Mouse (Mus musculus): Measurements from ENCODE around the gene S100a3. TPM values are rescaled to one million over a fixed set of nuclear protein-coding genes. Genes with fewer than 3 reads are reported as not detected.

The S100a3 gene
- polyA plus RNA-seq, 1 experiment from 2014 or later: not detected

GRCm38 (mm10) chr3:90594466-90594865 lies 34.1 kb downstream of the S100a3 start:
- H3K27ac ChIP-seq (ENCODE audit: low read depth, low read length): no peak overlapping the region
- H3K4me3 ChIP-seq (ENCODE audit: low read depth, low read length): no peak overlapping the region
- DNase-seq (ENCODE audit: low spot score) (no peak), ATAC-seq (ENCODE audit: insufficient read depth, low FRiP score, low TSS enrichment) (no peak)
- WGBS: 59% methylated on average over 1 of the region's 1 CpGs
- no peaks in the 10 kb centered on the region for H3K36me3 ChIP-seq (ENCODE audit: control insufficient read depth, insufficient read depth, low read length)
- H3K4me2 ChIP-seq (ENCODE audit: low read depth): no peak overlapping the region
- H3K27me3 ChIP-seq (ENCODE audit: control insufficient read depth, insufficient read depth, low read length): no peaks in the 10 kb centered on the region
- H3K9ac ChIP-seq (ENCODE audit: low read length): no peak overlapping the region
- no peaks in the 10 kb centered on the region for H3K4me1 ChIP-seq (ENCODE audit: control insufficient read depth, insufficient read depth, low read length)
- no peaks in the 10 kb centered on the region for H3K9me3 ChIP-seq (ENCODE audit: control insufficient read depth, low read length)

DNA sequence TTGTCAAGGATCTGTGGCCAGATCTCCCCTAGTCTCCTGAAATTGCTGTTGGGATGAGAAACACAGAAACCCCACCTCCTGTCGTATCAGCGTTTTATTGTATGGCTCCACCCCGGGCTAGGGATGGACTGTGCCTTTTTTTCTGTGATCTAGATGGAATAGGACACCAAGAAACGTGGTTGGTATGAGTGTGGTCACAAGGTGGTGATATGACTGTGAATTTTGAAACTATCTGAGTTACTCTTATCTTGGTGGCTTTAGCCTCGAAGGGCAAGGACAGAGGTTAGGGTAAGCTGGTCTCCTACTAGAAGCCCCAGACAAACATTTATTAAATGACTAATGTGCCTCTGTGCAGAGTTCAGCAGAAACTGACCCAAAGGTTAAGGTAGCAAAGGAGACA lies 35.2 kb downstream of the S100a3 start:
- 73% methylated on average over 5 of the region's 5 CpGs for WGBS
- H3K27me3 ChIP-seq (ENCODE audit: control insufficient read depth, insufficient read depth, low read length): no peaks in the 10 kb centered on the region
- DNase-seq (ENCODE audit: low spot score) (no peak), ATAC-seq (ENCODE audit: insufficient read depth, low FRiP score, low TSS enrichment) (no peak)
- no peak overlapping the region for H3K27ac ChIP-seq (ENCODE audit: low read depth, low read length)
- no peak overlapping the region for H3K9ac ChIP-seq (ENCODE audit: low read length)
- no peaks in the 10 kb centered on the region for H3K4me1 ChIP-seq (ENCODE audit: control insufficient read depth, insufficient read depth, low read length)
- H3K4me3 ChIP-seq (ENCODE audit: low read depth, low read length): no peak overlapping the region
- H3K36me3 ChIP-seq (ENCODE audit: control insufficient read depth, insufficient read depth, low read length): no peaks in the 10 kb centered on the region
- H3K4me2 ChIP-seq (ENCODE audit: low read depth): no peak overlapping the region
- H3K9me3 ChIP-seq (ENCODE audit: control insufficient read depth, low read length): no peaks in the 10 kb centered on the region

DNA sequence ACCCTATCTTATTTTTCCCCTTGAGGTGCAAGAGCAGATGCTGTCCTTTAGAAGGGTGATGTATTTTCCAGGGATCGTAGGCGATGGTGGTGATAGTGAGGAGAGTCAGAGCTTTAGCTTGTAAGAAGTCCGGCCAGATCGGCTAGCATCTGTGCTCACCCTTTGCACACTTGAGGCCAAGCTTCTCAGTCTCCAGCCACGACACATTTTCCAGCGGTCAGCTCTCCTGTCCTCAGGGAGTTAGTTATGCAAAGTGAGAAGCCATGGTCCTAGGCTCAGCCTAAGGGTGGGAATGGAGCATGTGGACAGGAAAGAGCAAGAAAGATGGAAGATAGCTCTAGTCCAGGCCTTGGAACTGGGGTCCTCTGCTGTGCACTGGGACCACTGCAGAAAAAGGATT lies 36.4 kb downstream of the S100a3 start:
- no peak for DNase-seq (ENCODE audit: low spot score)
- H3K27me3 ChIP-seq (ENCODE audit: control insufficient read depth, insufficient read depth, low read length): no peaks in the 10 kb centered on the region
- no peaks in the 10 kb centered on the region for H3K9me3 ChIP-seq (ENCODE audit: control insufficient read depth, low read length)
- no peak overlapping the region for H3K4me3 ChIP-seq (ENCODE audit: low read depth, low read length)
- WGBS: 91% methylated on average over 6 of the region's 6 CpGs
- H3K27ac ChIP-seq (ENCODE audit: low read depth, low read length): no peak overlapping the region
- ATAC-seq (ENCODE audit: insufficient read depth, low FRiP score, low TSS enrichment): no peak
- H3K36me3 ChIP-seq (ENCODE audit: control insufficient read depth, insufficient read depth, low read length): no peaks in the 10 kb centered on the region
- no peak overlapping the region for H3K9ac ChIP-seq (ENCODE audit: low read length)
- H3K4me2 ChIP-seq (ENCODE audit: low read depth): no peak overlapping the region
- H3K4me1 ChIP-seq (ENCODE audit: control insufficient read depth, insufficient read depth, low read length): no peaks in the 10 kb centered on the region

DNA sequence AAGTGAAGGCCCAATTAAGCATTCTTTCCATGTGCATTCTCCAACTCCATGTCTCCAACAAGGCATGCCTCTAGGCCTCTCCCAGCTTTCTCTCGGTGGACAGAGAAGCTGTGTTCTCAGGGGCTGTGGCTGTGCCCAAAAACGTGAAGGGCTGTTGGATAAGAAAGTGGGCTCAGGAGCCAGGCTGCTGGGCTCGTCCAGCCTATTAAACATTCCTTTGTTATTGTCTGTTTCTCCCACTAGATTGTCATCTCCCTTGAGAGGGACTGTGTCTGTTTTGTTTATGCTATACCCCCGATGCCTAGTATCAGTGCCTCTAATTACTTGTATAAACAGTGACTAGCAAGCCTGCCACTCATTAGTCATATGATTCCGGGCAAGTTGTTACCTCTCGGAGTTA lies 37.4 kb downstream of the S100a3 start:
- Histone ChIP-seq H3K4me3 (ENCODE audit: low read depth, low read length) (no peak overlapping the region), H3K36me3 (ENCODE audit: control insufficient read depth, insufficient read depth, low read length) (no peaks in the 10 kb centered on the region), H3K9ac (ENCODE audit: low read length) (no peak overlapping the region), H3K27ac (ENCODE audit: low read depth, low read length) (no peak overlapping the region), H3K4me1 (ENCODE audit: control insufficient read depth, insufficient read depth, low read length) (no peaks in the 10 kb centered on the region), H3K27me3 (ENCODE audit: control insufficient read depth, insufficient read depth, low read length) (no peaks in the 10 kb centered on the region), H3K9me3 (ENCODE audit: control insufficient read depth, low read length) (no peaks in the 10 kb centered on the region), H3K4me2 (ENCODE audit: low read depth) (no peak overlapping the region)
- ATAC-seq (ENCODE audit: insufficient read depth, low FRiP score, low TSS enrichment): no peak
- 64% methylated on average over 6 of the region's 6 CpGs for WGBS
- DNase-seq (ENCODE audit: low spot score): no peak

- WGBS: 85% methylated on average over 4 of the region's 4 CpGs
- H3K27ac ChIP-seq (ENCODE audit: low read depth, low read length): no peak overlapping the region
- no peaks in the 10 kb centered on the region for H3K9me3 ChIP-seq (ENCODE audit: control insufficient read depth, low read length)
- ATAC-seq (ENCODE audit: insufficient read depth, low FRiP score, low TSS enrichment): no peak
- no peak overlapping the region for H3K4me2 ChIP-seq (ENCODE audit: low read depth)
- no peaks in the 10 kb centered on the region for H3K4me1 ChIP-seq (ENCODE audit: control insufficient read depth, insufficient read depth, low read length)
- H3K4me3 ChIP-seq (ENCODE audit: low read depth, low read length): no peak overlapping the region
- no peaks in the 10 kb centered on the region for H3K27me3 ChIP-seq (ENCODE audit: control insufficient read depth, insufficient read depth, low read length)
- DNase-seq (ENCODE audit: low spot score): no peak
- H3K36me3 ChIP-seq (ENCODE audit: control insufficient read depth, insufficient read depth, low read length): no peaks in the 10 kb centered on the region
- H3K9ac ChIP-seq (ENCODE audit: low read length): no peak overlapping the region
Observed at GRCm38 (mm10) chr3:90598212-90598611, 37.8 kb downstream of the S100a3 start.

DNA sequence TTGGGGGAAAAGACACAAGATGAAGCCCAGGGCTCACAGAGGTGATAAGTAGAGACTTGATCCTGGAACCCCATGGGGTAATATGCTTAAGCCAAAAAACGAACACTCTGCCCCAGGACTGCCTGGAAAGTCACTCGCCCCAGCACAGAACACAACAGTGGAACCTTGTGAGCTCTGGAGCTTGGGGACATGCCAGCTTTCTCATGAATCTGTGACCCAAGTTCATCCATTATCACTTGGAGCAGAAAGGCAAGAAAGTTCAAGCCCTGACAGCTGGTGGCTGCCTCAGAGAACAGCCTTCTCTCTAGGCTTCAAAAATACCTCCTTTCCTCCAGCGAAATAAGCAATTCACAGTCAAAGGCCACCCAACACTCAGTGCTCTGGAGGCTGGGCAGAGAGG lies 39.0 kb downstream of the S100a3 start:
- Histone ChIP-seq H3K9ac (ENCODE audit: low read length) (no peak overlapping the region), H3K4me3 (ENCODE audit: low read depth, low read length) (no peak overlapping the region), H3K4me1 (ENCODE audit: control insufficient read depth, insufficient read depth, low read length) (no peaks in the 10 kb centered on the region), H3K27ac (ENCODE audit: low read depth, low read length) (no peak overlapping the region), H3K27me3 (ENCODE audit: control insufficient read depth, insufficient read depth, low read length) (no peaks in the 10 kb centered on the region), H3K36me3 (ENCODE audit: control insufficient read depth, insufficient read depth, low read length) (no peaks in the 10 kb centered on the region), H3K4me2 (ENCODE audit: low read depth) (no peak overlapping the region), H3K9me3 (ENCODE audit: control insufficient read depth, low read length) (no peaks in the 10 kb centered on the region)
- DNase-seq (ENCODE audit: low spot score): no peak
- ATAC-seq (ENCODE audit: insufficient read depth, low FRiP score, low TSS enrichment): no peak
- WGBS: 83% methylated on average over 3 of the region's 3 CpGs

DNA sequence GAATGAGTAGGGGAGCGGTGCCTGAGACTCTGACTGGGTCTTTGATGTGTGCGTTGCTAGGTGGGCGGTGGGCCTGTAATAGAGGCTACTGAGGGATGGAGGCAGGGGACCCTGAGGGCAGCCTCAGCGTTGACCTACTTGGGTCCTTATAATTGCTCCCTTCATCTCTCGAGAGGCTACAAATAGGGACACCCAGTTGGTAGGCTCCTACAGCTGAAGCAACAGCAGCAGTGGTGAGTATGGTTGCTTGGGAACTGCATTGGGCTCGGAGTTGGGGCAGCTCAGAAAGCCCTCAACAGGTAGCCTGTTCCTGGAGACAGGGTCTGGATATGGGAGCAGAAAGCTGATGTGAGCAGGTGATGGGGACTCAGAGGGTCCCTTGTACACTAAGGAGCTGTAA lies 39.7 kb downstream of the S100a3 start:
- WGBS: 83% methylated on average over 6 of the region's 6 CpGs

DNA sequence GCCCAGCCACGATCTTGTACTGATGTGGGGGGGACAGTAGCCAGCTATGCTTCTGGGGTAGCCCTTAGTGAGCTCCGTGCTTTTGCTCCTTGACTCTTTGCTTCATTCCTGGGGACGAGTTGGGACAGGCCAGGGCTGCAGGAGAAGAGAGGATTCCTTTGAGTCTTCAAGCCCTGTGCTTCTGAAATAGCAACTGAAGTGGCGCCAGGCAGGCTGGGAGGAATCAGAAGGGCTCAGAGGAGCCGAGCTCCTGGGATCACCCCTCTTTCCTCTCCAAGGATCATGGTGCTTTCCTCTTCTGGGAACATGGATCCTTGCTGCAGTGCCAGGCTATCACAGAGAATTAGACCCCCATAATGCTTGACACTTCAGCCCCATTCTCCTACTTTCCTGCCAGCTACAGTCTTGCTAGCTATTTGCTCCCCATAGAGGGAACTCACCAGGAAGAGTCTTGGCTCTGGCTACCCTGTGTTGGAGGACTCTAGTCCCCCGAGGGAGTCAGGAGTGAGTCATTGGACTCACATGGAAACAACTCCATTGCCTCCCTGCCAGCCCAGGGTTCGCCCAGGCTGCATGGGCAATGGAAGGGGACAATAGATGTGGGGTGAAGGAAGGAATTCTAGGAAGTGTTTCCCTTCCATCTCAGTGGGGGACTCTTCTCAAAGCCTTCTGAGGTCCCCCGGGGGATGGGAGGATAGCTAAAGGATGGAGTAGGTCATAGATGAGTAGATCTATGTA lies 40.2 kb downstream of the S100a3 start:
- Histone ChIP-seq H3K27ac (ENCODE audit: low read depth, low read length) (no peak overlapping the region), H3K4me3 (ENCODE audit: low read depth, low read length) (no peak overlapping the region), H3K4me2 (ENCODE audit: low read depth) (no peak overlapping the region), H3K4me1 (ENCODE audit: control insufficient read depth, insufficient read depth, low read length) (no peaks in the 10 kb centered on the region), H3K27me3 (ENCODE audit: control insufficient read depth, insufficient read depth, low read length) (no peaks in the 10 kb centered on the region), H3K9ac (ENCODE audit: low read length) (no peak overlapping the region), H3K9me3 (ENCODE audit: control insufficient read depth, low read length) (no peaks in the 10 kb centered on the region), H3K36me3 (ENCODE audit: control insufficient read depth, insufficient read depth, low read length) (no peaks in the 10 kb centered on the region)
- no peak for DNase-seq (ENCODE audit: low spot score)
- no peak for ATAC-seq (ENCODE audit: insufficient read depth, low FRiP score, low TSS enrichment)
- WGBS: 84% methylated on average over 8 of the region's 8 CpGs

More for the DNA sequence above, 39.7 kb downstream of the S100a3 start:
- no peaks in the 10 kb centered on the region for H3K36me3 ChIP-seq (ENCODE audit: control insufficient read depth, insufficient read depth, low read length)
- no peak for ATAC-seq (ENCODE audit: insufficient read depth, low FRiP score, low TSS enrichment)
- no peak for DNase-seq (ENCODE audit: low spot score)
- no peak overlapping the region for H3K4me3 ChIP-seq (ENCODE audit: low read depth, low read length)
- no peaks in the 10 kb centered on the region for H3K9me3 ChIP-seq (ENCODE audit: control insufficient read depth, low read length)
- no peaks in the 10 kb centered on the region for H3K4me1 ChIP-seq (ENCODE audit: control insufficient read depth, insufficient read depth, low read length)
- no peak overlapping the region for H3K4me2 ChIP-seq (ENCODE audit: low read depth)
- no peaks in the 10 kb centered on the region for H3K27me3 ChIP-seq (ENCODE audit: control insufficient read depth, insufficient read depth, low read length)
- H3K27ac ChIP-seq (ENCODE audit: low read depth, low read length): no peak overlapping the region
- H3K9ac ChIP-seq (ENCODE audit: low read length): no peak overlapping the region

DNA sequence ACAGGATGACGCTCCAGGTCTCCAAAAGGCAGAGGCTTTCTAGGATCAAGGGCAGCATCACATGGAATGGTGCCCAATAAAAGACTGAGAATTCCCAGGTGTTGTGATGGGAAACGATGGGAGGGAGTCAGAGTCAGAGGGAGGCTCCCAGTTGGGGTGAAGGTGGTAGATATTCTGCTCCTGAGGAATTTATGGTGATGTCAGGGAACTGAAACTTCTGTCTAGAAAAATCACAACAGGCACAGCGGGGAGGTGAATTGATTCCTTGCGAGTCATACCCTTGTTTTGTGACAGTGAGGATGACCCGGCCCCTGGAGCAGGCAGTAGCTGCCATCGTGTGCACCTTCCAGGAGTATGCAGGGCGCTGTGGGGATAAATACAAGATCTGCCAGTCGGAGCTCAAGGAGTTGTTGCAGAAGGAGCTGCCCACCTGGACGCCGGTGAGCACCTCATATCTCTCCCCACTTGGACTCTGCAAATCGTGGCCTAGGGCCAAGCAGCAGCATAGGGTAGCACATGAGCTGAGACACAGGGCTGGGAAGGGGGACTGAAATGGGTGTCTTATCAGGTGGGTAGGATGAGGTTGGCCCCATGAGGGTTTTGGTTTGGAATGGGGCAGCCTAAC lies 41.2 kb downstream of the S100a3 start, which contains the start of gene Gm42674:
Gene Gm42674 (plus strand): TSS at position 419 of the 625 bp plus-strand sequence.
- DNase-seq (ENCODE audit: low spot score) (no peak), ATAC-seq (ENCODE audit: insufficient read depth, low FRiP score, low TSS enrichment) (no peak)
- 87% methylated on average over 11 of the region's 11 CpGs for WGBS
- H3K4me3 ChIP-seq (ENCODE audit: low read depth, low read length): no peak within 1 kb of the TSS
- no peaks in the 10 kb centered on the region for H3K4me1 ChIP-seq (ENCODE audit: control insufficient read depth, insufficient read depth, low read length)
- H3K27ac ChIP-seq (ENCODE audit: low read depth, low read length): no peak within 1 kb of the TSS
- no peaks in the 10 kb centered on the region for H3K36me3 ChIP-seq (ENCODE audit: control insufficient read depth, insufficient read depth, low read length)
- H3K27me3 ChIP-seq (ENCODE audit: control insufficient read depth, insufficient read depth, low read length): no peaks in the 10 kb centered on the region
- H3K9ac ChIP-seq (ENCODE audit: low read length): no peak within 1 kb of the TSS
- no peak within 1 kb of the TSS for H3K4me2 ChIP-seq (ENCODE audit: low read depth)
- no peaks in the 10 kb centered on the region for H3K9me3 ChIP-seq (ENCODE audit: control insufficient read depth, low read length)

All from neural tube, embryonic 11.5 days (tissue).